Mouse (Mus musculus) gastrocnemius, adult 2 months (tissue): ENCODE measurements around the gene Mkln1. TPM values are rescaled to one million over a fixed set of nuclear protein-coding genes. Genes with fewer than 3 reads are reported as not detected.
A peak's percentile ranks its signal among the peaks of the same experiment; 100 is the strongest.

Experiments
- DNase-seq: peaks from one replicate; pipeline ENCODE4 v3.0.0; 2022
- H3K27ac ChIP-seq: fragments of 200-600 bp; 2 replicates; pipeline ENCODE4 v1.8.1; 2022; ENCODE audit warnings: mild to moderate bottlenecking
- H3K4me3 ChIP-seq: fragments of 200-600 bp; 2 replicates; pipeline ENCODE4 v1.8.1; 2022; ENCODE audit warnings: mild to moderate bottlenecking, moderate library complexity
- CTCF ChIP-seq: fragments of 200-600 bp; IDR thresholded peaks from 2 replicates; pipeline ENCODE4 v1.8.1; 2022; ENCODE audit warnings: antibody characterized with exemption, mild to moderate bottlenecking, moderate library complexity
- intact Hi-C: fragments of 180-260 bp; cut with DNase I; formaldehyde crosslinking; loops from one replicate; pipeline ENCODE4 v1.15.1; 2025
- total RNA-seq, 2 experiments: library from RNA; stranded (reverse); gene quantifications; 2 replicates each; pipeline ENCODE4 v1.2.3; 2021

The Mkln1 gene
- total RNA-seq, 2 experiments from 2014 or later = 151 to 170 TPM

DNA sequence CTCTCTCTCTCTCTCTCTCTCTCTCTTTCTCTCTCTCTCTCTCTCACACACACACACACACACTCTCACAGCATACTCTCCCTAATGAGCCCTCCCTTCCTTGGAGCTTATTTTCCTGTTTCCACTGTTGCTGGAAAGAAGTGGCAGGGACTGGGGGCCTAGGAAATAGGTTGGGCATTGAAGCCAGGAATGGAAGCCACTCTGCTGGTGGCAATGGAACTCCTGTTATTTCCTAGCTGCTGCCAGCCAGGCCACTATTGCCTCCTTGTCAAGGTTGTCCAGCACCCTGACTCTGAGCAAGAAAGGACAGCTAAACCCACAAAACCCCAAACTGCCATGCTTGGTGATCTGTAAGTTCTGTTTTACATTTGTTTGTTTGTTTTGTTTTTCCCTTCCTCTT lies 15.0 kb downstream of the Mkln1 start:
- Histone ChIP-seq H3K27ac (peak overlapping the region; percentile 17; the same call in 1 of the 2 replicates), H3K4me3 (no peak overlapping the region)
- DNase-seq = no peak
- intact Hi-C loops = no loop called here
- TF ChIP-seq CTCF = no peak

- TF ChIP-seq CTCF = no peak
- Histone ChIP-seq H3K27ac (0 out of 2 replicates have a peak overlapping the region, but pooled peaks have one; percentile 20), H3K4me3 (no peak overlapping the region)
- intact Hi-C loops = no loop called here
- no peak for DNase-seq
Measured at GRCm38 (mm10) chr6:31414303-31414702, 15.8 kb downstream of the Mkln1 start.

GRCm38 (mm10) chr6:31425428-31425827 lies 26.9 kb downstream of the Mkln1 start:
- Histone ChIP-seq H3K27ac (no peak overlapping the region), H3K4me3 (no peak overlapping the region)
- DNase-seq = no peak
- intact Hi-C loops = no loop called here
- TF ChIP-seq CTCF = no peak

GRCm38 (mm10) chr6:31437264-31437663 lies 38.7 kb downstream of the Mkln1 start:
- DNase-seq = no peak
- intact Hi-C loops = no loop called here
- Histone ChIP-seq H3K27ac (no peak overlapping the region), H3K4me3 (no peak overlapping the region)
- TF ChIP-seq CTCF = no peak

- Histone ChIP-seq H3K27ac (no peak overlapping the region), H3K4me3 (no peak overlapping the region)
- TF ChIP-seq CTCF = no peak
- DNase-seq = no peak
- intact Hi-C loops = no loop called here
Measured at GRCm38 (mm10) chr6:31445258-31445657, 46.7 kb downstream of the Mkln1 start.

GRCm38 (mm10) chr6:31453735-31454134 lies 55.2 kb downstream of the Mkln1 start:
- DNase-seq = no peak
- TF ChIP-seq CTCF = peak; percentile 80
- peak overlapping the region; percentile 62 for H3K27ac ChIP-seq
- intact Hi-C loops = loop anchor here (5.0 to 10.0 kb wide), 3 partner anchors 51 to 381 kb away; no protein-coding TSS in a partner anchor
- no peak overlapping the region for H3K4me3 ChIP-seq

- Histone ChIP-seq H3K27ac (peak overlapping the region; percentile 62), H3K4me3 (no peak overlapping the region)
- no peak for DNase-seq
- no peak for TF ChIP-seq CTCF
- intact Hi-C loops = loop anchor here (5.0 to 10.0 kb wide), 2 partner anchors 121 to 238 kb away; no protein-coding TSS in a partner anchor
Measured at GRCm38 (mm10) chr6:31455376-31455775, 56.8 kb downstream of the Mkln1 start.

- DNase-seq = peak; percentile 25
- no peak for TF ChIP-seq CTCF
- Histone ChIP-seq H3K4me3 (no peak overlapping the region), H3K27ac (peak overlapping the region; percentile 73)
- intact Hi-C loops = loop anchor here (5.0 to 10.0 kb wide), 2 partner anchors 122 to 240 kb away; no protein-coding TSS in a partner anchor
Measured at GRCm38 (mm10) chr6:31456988-31457387, 58.5 kb downstream of the Mkln1 start.

DNA sequence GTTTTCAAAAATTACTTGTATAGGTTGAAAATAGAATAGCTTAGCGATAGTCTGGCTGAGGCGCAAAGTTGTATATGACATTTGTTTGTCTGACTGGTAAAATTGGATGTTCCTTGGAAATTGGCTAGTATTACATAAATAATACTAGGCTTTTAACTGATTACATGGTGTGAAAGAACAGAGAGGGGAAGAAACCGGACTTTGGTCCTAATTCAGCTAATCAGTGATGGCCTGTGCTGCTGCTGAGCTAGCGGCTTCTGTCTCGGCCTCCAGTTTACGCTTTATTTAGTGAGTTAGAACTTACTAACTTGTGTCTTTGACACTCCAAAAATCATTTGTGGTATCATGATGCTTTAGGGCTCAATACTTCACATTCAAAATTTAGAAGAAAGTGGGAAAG lies 70.9 kb downstream of the Mkln1 start:
- TF ChIP-seq CTCF = no peak
- no peak for DNase-seq
- intact Hi-C loops = no loop called here
- Histone ChIP-seq H3K27ac (no peak overlapping the region), H3K4me3 (no peak overlapping the region)

DNA sequence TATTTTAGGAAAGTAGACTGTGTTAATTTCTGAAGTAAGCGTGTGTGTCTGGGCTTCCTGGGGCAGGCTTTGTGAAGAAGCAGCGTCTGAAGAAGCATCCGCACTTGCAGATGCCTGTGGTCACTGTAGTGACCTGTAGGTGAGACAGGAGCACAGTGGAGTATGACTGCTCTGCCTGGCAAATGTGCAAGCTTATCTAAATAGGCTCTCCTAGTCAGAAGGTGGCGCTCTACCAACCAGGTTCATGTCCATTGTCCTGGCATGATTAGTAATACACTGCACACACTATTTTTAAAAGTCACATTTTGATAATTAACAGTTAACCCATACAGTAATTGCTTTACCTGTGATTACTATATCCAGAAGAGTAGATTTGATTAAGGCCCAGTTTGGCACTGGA lies 79.7 kb downstream of the Mkln1 start:
- Histone ChIP-seq H3K27ac (no peak overlapping the region), H3K4me3 (no peak overlapping the region)
- TF ChIP-seq CTCF = peak; percentile 28; the same call in 1 of the 2 replicates
- intact Hi-C loops = no loop called here
- DNase-seq = no peak

DNA sequence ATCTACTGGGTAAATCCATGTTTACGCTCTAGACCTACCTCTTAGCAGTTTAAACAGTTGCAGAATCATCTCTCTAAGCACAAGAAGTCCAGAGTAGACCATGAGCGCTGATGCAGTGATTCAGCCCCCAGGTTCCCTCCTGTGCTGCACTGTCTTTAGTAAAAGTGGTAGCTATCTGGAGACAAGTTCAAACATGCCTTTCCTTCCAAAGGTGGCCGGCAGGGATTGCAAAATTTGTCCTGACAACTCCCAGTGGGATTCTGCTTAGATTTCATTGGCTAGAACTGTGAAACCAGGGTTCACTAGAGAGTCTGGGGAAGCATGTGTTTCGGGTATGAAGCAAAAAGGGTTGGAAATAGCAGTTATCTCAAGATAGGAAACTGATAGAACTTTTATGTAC lies 81.5 kb downstream of the Mkln1 start:
- no peak overlapping the region for H3K27ac ChIP-seq
- intact Hi-C loops = no loop called here
- no peak for DNase-seq
- no peak overlapping the region for H3K4me3 ChIP-seq
- TF ChIP-seq CTCF = no peak

DNA sequence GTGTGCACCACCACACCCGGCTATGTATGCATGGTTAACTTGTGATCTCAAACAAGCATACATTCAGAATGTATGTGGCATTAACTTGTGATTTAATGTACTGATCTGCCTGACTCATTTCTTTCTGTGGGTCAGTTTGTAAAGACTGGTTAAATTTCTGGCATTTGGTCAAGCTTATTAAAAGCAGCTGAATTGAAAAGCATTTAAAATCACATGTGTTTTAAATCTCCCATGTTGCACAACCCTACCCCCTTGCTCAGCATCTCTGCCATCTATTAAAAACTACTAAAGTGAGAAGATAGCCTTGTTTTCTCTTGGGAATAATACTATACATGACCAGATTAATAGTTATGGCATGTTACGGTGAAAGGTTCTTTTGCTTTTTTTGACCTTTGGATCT lies 88.1 kb downstream of the Mkln1 start:
- H3K27ac ChIP-seq = no peak overlapping the region
- DNase-seq = no peak
- intact Hi-C loops = no loop called here
- H3K4me3 ChIP-seq = no peak overlapping the region
- TF ChIP-seq CTCF = no peak

- Histone ChIP-seq H3K4me3 (no peak overlapping the region), H3K27ac (no peak overlapping the region)
- no peak for DNase-seq
- intact Hi-C loops = no loop called here
- no peak for TF ChIP-seq CTCF
Measured at GRCm38 (mm10) chr6:31489950-31490349, 91.4 kb downstream of the Mkln1 start.

DNA sequence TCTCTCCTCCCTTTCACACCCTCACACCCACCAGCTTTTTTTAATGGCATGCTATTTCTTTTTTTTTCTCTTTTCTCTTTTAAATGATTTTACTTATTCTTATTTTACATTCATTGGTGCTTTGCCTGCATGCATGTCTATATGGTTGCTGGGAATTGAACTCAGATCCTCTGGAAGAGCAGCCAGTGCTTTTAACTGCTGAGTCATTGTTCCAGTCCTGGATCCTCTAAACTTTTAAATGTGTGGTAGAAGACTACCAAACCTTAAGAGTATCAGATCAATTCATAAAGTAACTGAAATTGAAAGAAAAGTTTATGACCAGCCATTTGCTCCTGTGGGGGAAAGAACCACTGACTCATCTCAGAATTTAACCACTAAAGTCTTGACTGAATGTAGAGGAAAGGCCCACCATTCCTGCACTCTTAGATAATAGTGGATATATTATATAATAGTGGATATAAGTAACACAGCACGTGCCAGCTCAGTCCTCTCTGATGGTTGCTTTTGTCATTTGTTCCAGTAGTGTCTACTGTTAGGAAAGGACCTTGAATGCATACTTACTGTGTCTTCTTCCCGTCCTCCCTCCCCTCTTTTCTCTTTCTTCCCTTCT lies 96.7 kb downstream of the Mkln1 start:
- no peak for TF ChIP-seq CTCF
- intact Hi-C loops = no loop called here
- DNase-seq = no peak
- no peak overlapping the region for H3K4me3 ChIP-seq
- H3K27ac ChIP-seq = no peak overlapping the region
